Mouse (Mus musculus): ENCODE measurements around the gene Mief2.

The Mief2 gene

GRCm38 (mm10) chr11:60772161-60772560 is 44.0 kb downstream of the Mief2 start:
- in situ Hi-C loops (cut with MboI; ENCODE audit: low pct_unique_long_range_greater_than_20kb in 1 of 2, low sequenced_read_pairs in 2 of 2, unreplicated experiment in 1 of 2), result no loop called here

GRCm38 (mm10) chr11:60774158-60774689 is 46.0 kb downstream of the Mief2 start:
- in situ Hi-C loops (cut with MboI; ENCODE audit: low pct_unique_long_range_greater_than_20kb in 1 of 2, low sequenced_read_pairs in 2 of 2, unreplicated experiment in 1 of 2), result no loop called here

DNA sequence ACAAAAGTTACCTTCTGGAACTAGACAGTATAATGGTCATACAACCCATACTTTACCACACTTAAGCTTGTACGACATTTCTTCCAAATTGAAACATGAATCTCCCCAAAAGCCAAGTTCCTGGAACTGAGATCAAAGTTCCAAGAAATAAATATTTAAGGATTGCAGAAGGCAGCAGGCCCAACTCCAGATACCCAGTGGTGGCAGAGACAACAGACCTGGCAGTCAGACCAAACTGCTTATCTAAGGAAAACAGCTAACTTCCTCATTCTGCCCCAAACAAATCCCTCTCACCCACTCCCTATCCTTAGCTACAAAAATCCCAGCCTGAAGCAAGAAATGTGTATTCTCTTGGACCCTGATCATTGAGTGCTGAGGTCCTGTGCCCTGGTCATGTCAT is 46.6 kb downstream of the Mief2 start:
- in situ Hi-C loops (cut with MboI; ENCODE audit: low pct_unique_long_range_greater_than_20kb in 1 of 2, low sequenced_read_pairs in 2 of 2, unreplicated experiment in 1 of 2), result no loop called here

DNA sequence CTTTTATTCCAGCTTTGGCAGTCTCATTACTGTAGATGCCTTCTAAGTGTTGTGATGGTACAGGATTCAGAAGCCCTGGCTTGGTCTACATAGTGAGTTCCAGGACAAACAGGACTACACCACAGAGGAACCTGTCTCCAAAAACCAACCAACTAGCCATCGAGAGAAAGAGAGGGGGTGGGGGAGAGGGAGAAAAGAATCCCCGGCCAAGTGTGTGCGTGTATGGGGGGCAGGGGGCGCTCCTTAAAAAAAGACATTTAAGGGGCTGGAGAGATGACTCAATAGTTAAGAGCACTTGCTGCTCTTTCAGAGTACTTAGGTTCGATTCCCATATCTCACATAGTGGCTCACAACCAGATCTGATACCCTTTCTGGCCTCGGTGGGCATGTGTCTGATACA is 47.4 kb downstream of the Mief2 start:
- in situ Hi-C loops (cut with MboI; ENCODE audit: low pct_unique_long_range_greater_than_20kb in 1 of 2, low sequenced_read_pairs in 2 of 2, unreplicated experiment in 1 of 2), result no loop called here

GRCm38 (mm10) chr11:60776107-60776828 is 48.1 kb downstream of the Mief2 start:
- in situ Hi-C loops (cut with MboI; ENCODE audit: low pct_unique_long_range_greater_than_20kb in 1 of 2, low sequenced_read_pairs in 2 of 2, unreplicated experiment in 1 of 2), result no loop called here

DNA sequence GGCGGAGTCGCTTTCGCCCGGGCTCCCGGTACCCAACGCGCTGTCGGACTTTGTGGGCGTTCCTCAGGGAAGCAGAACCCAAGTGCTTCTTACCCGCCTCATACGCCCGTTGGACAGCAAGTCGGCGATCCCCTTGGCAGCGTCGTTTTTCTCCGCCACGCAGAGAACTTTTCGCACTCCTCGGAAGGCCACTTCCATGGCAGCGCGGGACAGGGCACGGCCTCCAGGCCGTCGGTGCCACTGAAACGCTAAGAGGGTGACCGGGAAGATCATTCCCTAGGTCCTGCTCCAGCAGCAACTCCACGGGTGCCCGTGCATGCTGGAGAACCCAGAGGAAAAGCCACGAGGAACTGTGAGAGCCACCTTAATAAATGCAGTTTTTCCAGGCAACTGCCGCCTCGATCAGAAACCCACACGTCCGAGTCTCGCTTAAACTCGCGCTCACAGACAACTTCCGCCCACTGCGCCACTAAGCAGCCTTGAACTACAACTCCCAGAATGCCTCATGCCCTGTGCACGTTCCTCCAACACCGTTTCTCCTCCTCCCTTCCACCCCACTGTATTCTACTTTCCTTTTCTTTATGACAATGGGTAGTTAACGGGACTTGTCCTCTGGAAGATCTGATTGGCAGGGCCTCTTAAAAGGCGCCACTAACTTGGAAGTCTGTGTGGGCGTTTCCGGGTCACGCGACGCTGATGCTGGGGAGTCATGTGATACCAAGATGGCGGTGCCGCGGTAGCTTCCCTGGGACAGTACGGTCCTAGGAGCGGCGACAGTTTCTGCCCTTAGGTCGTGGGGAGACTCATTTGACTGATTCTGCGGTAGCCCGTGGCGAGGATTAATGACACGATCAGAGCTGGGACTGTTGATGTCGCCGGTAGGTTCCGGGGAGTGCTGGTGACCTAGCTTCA is 48.9 kb downstream of the Mief2 start, which contains the start of the genes Top3a and Smcr8:
Gene Top3a, minus strand, starts transcription at position 537 of the 912 bp plus-strand sequence.
Gene Smcr8, plus strand, starts transcription at position 696 of the 912 bp plus-strand sequence.
- in situ Hi-C loops (cut with MboI; ENCODE audit: low pct_unique_long_range_greater_than_20kb in 1 of 2, low sequenced_read_pairs in 2 of 2, unreplicated experiment in 1 of 2), result no loop called here

DNA sequence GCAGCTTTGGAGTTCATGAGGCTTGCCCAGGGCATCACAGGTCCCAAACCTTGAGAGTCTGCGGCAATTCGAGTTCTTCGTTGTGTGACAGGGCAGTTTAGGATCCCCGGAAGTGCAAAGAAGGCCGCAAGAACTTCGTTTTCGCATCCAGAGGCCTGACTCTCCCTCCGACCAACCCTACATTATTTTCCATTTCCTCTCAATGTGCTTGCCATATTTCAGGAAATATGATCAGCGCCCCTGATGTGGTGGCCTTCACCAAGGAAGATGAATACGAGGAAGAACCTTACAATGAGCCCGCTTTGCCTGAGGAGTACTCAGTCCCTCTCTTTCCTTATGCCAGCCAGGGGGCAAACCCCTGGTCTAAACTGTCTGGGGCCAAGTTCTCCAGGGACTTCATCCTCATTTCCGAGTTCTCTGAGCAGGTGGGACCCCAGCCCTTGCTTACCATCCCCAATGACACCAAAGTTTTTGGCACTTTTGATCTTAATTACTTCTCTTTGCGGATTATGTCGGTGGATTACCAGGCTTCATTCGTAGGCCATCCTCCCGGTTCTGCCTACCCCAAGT is 49.7 kb downstream of the Mief2 start:
- in situ Hi-C loops (cut with MboI; ENCODE audit: low pct_unique_long_range_greater_than_20kb in 1 of 2, low sequenced_read_pairs in 2 of 2, unreplicated experiment in 1 of 2), result no loop called here

- in situ Hi-C loops (cut with MboI; ENCODE audit: low pct_unique_long_range_greater_than_20kb in 1 of 2, low sequenced_read_pairs in 2 of 2, unreplicated experiment in 1 of 2), result no loop called here
Measured at GRCm38 (mm10) chr11:60779673-60780189, 51.5 kb downstream of the Mief2 start.
